10 mouse cellular contexts compared by ENCODE assay signal in the genomic region with DNA sequence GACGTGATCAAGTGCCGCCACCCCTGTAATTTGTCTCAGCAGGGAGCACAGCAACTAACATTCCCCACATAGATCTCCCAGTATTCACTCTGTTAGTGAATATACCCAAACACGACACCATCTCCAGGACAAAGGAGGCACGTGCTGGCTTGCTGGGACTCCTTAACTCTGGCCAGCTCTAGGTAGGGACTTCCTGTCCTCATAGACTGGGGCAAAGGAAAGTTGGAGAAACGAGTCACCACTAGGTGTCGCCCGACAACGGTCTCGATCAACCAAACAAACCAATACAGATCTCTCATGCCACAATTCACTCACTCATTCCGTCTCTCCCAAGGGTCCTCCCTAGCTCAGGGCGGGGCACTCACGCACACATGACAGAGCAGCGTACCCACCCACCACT. TPM values are rescaled to one million over a fixed set of nuclear protein-coding genes. Genes with fewer than 3 reads are reported as not detected.
DNase-seq lines count a peak whose midpoint lies in the region; ATAC-seq lines count a peak whose summit lies in the region.
"Had no signal": no experiment of that assay in that cellular context is flagged by ENCODE, and none has a peak within 500 bp of the region (broad histone marks: within the 10 kb centered on the region; RNA-seq: fewer than 3 reads in every experiment).

No protein-coding gene starts in this region.

- DNase-seq in intestine, embryonic 14.5 days (ENCODE audit: low spot score) = peak; percentile 99
- peak; percentile 89 for DNase-seq in adrenal gland, adult 2 months
- DNase-seq in embryo, embryonic 9.5 days (ENCODE audit: extremely low spot score) = peak; percentile 98
- peak; percentile 93 for DNase-seq in heart, postnatal 4 days
- DNase-seq in left cerebral cortex, postnatal 25 days (ENCODE audit: low spot score in 2 of 2) = peak; percentile 83 to 92
- peak; percentile 96 for DNase-seq in retina, embryonic 14.5 days (ENCODE audit: low spot score)
- DNase-seq in thymus, postnatal 4 days = peak; percentile 94

- no peak for ATAC-seq in intestine, embryonic 14.5 days (replicated peaks; ENCODE audit: low FRiP score, low TSS enrichment, low read depth)
- no peak for ATAC-seq in intestine, embryonic 15.5 days

- no peaks in the 10 kb centered on the region for H3K36me3 ChIP-seq in intestine, embryonic 14.5 days (ENCODE audit: control insufficient read depth, insufficient read depth, low read length)
- no peaks in the 10 kb centered on the region for H3K36me3 ChIP-seq in intestine, embryonic 15.5 days
- H3K36me3 ChIP-seq: embryonic facial prominence, embryonic 15.5 days; stomach, embryonic 15.5 days had no signal

- H3K9me3 ChIP-seq in intestine, embryonic 14.5 days (ENCODE audit: control insufficient read depth, low read length) = no peaks in the 10 kb centered on the region
- no peaks in the 10 kb centered on the region for H3K9me3 ChIP-seq in intestine, embryonic 15.5 days
- H3K9me3 ChIP-seq: embryonic facial prominence, embryonic 15.5 days; stomach, embryonic 15.5 days had no signal

- no peak overlapping the region for H3K27ac ChIP-seq in intestine, embryonic 14.5 days (ENCODE audit: low read depth)
- H3K27ac ChIP-seq in intestine, embryonic 15.5 days = no peak overlapping the region
- H3K27ac ChIP-seq: embryonic facial prominence, embryonic 15.5 days; stomach, embryonic 15.5 days had no signal

- H3K4me2 ChIP-seq in intestine, embryonic 14.5 days (ENCODE audit: low read length) = no peak overlapping the region
- no peak overlapping the region for H3K4me2 ChIP-seq in intestine, embryonic 15.5 days (replicated peaks)
- H3K4me2 ChIP-seq: embryonic facial prominence, embryonic 15.5 days; stomach, embryonic 15.5 days had no signal

- 18% methylated on average over 13 of the region's 13 CpGs for WGBS in intestine, embryonic 14.5 days
- 13% methylated on average over 13 of the region's 13 CpGs for WGBS in intestine, embryonic 15.5 days

- no peak overlapping the region for H3K4me3 ChIP-seq in intestine, embryonic 14.5 days (ENCODE audit: low read depth, low read length)
- H3K4me3 ChIP-seq in intestine, embryonic 15.5 days (replicated peaks) = no peak overlapping the region
- H3K4me3 ChIP-seq: embryonic facial prominence, embryonic 15.5 days; stomach, embryonic 15.5 days had no signal

- intact Hi-C loops in left cerebral cortex, postnatal 25 days (cut with DNase I) = loop anchor here (1.0 kb wide), 1 partner anchor 66 kb away; no protein-coding TSS in a partner anchor

- H3K27me3 ChIP-seq in intestine, embryonic 14.5 days (replicated peaks; ENCODE audit: control insufficient read depth, insufficient read depth, low read length) = no peaks in the 10 kb centered on the region
- H3K27me3 ChIP-seq in intestine, embryonic 15.5 days (replicated peaks) = no peaks in the 10 kb centered on the region
- H3K27me3 ChIP-seq: embryonic facial prominence, embryonic 15.5 days; stomach, embryonic 15.5 days had no signal

- H3K9ac ChIP-seq in intestine, embryonic 14.5 days (ENCODE audit: low read length) = no peak overlapping the region
- no peak overlapping the region for H3K9ac ChIP-seq in intestine, embryonic 15.5 days
- H3K9ac ChIP-seq: embryonic facial prominence, embryonic 15.5 days; stomach, embryonic 15.5 days had no signal

- no peaks in the 10 kb centered on the region for H3K4me1 ChIP-seq in intestine, embryonic 14.5 days (replicated peaks; ENCODE audit: control insufficient read depth, insufficient read depth, low read length)
- no peaks in the 10 kb centered on the region for H3K4me1 ChIP-seq in intestine, embryonic 15.5 days (replicated peaks)
- H3K4me1 ChIP-seq: embryonic facial prominence, embryonic 15.5 days; stomach, embryonic 15.5 days had no signal

RNA-seq across cellular contexts. Expression of a gene that starts 15.6 kb away (rescaled TPM):
- polyA plus RNA-seq in intestine, embryonic 14.5 days (2014; fragmentation: Nextera tagmentation; extraction: Ambion mirVana) = not detected in 2 replicates
- not detected in 2 replicates for polyA plus RNA-seq in intestine, embryonic 15.5 days (2015; fragmentation: Nextera tagmentation; extraction: Ambion mirVana)
- not detected for total RNA-seq in adrenal gland, adult 2 months (2021)
- polyA plus RNA-seq in adrenal gland, adult 2 months (2012; rRNA removed) = not detected in 2 replicates
- not detected for total RNA-seq in heart, postnatal 4 days (2021)
- not detected for total RNA-seq in left cerebral cortex, postnatal 25 days (2021)
- polyA plus RNA-seq: embryonic facial prominence, embryonic 15.5 days; stomach, embryonic 15.5 days had no signal

RNA-seq across cellular contexts. Expression of a gene that starts 23.2 kb away (rescaled TPM):
- polyA plus RNA-seq in intestine, embryonic 14.5 days (2014; fragmentation: Nextera tagmentation; extraction: Ambion mirVana) = 0.24 and 0.40 TPM in 2 replicates
- polyA plus RNA-seq in intestine, embryonic 15.5 days (2015; fragmentation: Nextera tagmentation; extraction: Ambion mirVana) = 0.16 TPM in 1 of 2 replicates, not detected in the other
- not detected for total RNA-seq in adrenal gland, adult 2 months (2021)
- not detected in 2 replicates for polyA plus RNA-seq in adrenal gland, adult 2 months (2012; rRNA removed)
- under 1 TPM in 1 of 2 experiments, not detected in 1; 0.45 TPM for total RNA-seq in heart, postnatal 4 days (2021)
- total RNA-seq in left cerebral cortex, postnatal 25 days (2021) = not detected

RNA-seq across cellular contexts. Expression of a gene that starts 28.9 kb away (rescaled TPM):
- polyA plus RNA-seq in intestine, embryonic 14.5 days (2014; fragmentation: Nextera tagmentation; extraction: Ambion mirVana) = 32.0 and 32.6 TPM in 2 replicates
- 33.9 and 40.7 TPM in 2 replicates for polyA plus RNA-seq in intestine, embryonic 15.5 days (2015; fragmentation: Nextera tagmentation; extraction: Ambion mirVana)
- 10 to 100 TPM; 24.5 to 29.1 TPM for total RNA-seq in adrenal gland, adult 2 months (2021)
- 401 and 465 TPM in 2 replicates for polyA plus RNA-seq in adrenal gland, adult 2 months (2012; rRNA removed)
- 10 to 100 TPM; 15.0 to 17.5 TPM for total RNA-seq in heart, postnatal 4 days (2021)
- 10 to 100 TPM; 31.7 to 33.9 TPM for total RNA-seq in left cerebral cortex, postnatal 25 days (2021)

RNA-seq across cellular contexts. Expression of a gene that starts 58.7 kb away (rescaled TPM):
- polyA plus RNA-seq in intestine, embryonic 14.5 days (2014; fragmentation: Nextera tagmentation; extraction: Ambion mirVana) = 43.1 and 43.5 TPM in 2 replicates
- 32.8 and 38.1 TPM in 2 replicates for polyA plus RNA-seq in intestine, embryonic 15.5 days (2015; fragmentation: Nextera tagmentation; extraction: Ambion mirVana)
- 10 to 100 TPM; 33.4 to 39.3 TPM for total RNA-seq in adrenal gland, adult 2 months (2021)
- 2.0 and 2.4 TPM in 2 replicates for polyA plus RNA-seq in adrenal gland, adult 2 months (2012; rRNA removed)
- total RNA-seq in heart, postnatal 4 days (2021) = 10 to 100 TPM; 18.8 to 19.1 TPM
- 10 to 100 TPM; 48.7 to 49.1 TPM for total RNA-seq in left cerebral cortex, postnatal 25 days (2021)
